Mouse (Mus musculus) forelimb bud, embryonic 11.5 days (tissue): ENCODE measurements at regions not wholly inside any gene's neighbourhood (a gene's known extent, or its start where the extent isn't known, plus 50 kb on each side); places are given as distances from the start of the nearest gene placed in this dataset.

Experiments used
- DNase-seq: peaks from one replicate; pipeline ENCODE4 v3.0.0-alpha.2; 2012; ENCODE audit warnings: low read depth, low spot score

GRCm38 (mm10) chr4:26273754-26274153 is 72.9 kb downstream of the Manea start:
- DNase-seq, result no peak

DNA sequence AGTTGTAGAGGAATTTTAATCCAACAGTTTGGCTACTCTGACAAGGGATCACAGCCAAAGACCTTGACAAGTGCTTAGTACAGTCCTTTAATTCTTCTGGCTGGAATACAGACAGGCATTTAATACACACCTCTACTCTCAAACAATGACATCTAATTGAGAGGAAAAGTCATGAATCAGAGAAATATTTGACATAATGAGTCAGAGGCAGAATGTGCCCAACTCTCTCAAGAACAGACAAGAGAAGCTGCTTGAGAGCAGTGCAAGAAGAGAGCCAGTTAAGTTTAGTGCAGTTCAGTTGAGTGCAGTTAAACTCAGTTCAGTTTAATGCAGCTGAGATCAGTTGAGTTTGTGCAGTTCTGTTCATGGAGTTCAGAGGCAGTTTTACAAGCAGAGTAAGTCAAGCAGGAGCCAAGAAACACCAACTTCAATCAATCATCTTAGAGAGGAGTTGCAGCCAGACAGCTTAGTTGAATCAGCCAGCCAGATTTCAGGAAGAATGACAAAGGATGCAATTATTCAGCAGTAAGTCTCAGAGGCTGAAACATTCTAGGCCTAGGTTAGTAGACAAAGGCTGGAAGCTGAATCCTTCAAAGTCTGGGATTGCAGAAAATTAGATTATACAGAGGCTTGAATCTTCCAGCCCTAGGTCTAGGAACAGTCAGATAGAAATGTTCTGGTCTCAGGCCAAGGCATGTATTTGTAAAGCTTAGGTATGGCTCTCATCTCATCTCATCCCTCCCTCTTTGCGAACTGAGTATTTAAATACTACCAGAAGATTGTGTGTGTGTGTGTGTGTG is 87.3 kb downstream of the Manea start:
- DNase-seq, result no peak

- no peak for DNase-seq
Observed at GRCm38 (mm10) chr4:26255889-26256288, 90.8 kb downstream of the Manea start.

DNA sequence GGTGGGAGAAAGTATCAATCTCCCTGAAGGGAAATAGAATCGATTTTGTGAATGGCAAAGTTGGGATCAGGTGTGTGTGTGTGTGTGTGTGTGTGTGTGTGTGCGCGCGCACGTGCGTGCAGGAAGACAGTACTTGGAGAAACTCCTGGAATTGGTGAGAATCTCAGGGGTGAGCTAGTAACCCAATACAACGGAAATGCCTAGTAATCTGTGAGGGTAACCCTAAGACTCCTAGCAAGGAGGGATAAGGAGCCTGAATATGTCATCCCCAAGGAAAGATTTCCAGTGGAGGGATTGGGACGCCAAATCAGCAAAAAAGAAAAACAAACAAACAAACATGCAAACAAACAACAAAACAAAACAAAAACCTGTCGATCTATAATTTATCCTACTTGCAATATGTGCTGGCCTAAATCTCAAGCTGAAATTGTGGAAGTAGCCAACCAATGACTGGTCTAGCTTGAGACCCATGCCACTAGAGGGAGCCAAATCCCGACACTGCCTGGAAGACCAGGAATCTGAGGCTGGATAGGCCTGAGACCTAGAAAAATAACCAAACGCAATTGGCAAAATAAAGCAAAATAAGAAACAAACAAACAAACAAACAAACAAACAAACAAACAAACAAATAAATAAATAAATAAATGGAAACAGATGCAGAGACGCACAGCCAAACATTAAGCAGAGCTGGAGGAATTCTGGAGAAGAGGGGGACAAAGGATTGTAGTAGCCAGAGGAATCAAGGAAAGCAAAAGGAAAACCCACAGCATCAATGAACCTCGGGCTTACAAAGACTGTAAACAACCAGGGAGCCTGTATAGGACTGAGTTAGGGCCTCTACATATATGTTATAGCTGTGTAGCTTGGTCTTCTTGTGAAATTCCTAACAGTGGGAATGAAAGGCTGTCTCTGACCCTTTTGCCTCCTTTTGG is 98.5 kb downstream of the Manea start:
- peak; percentile 72 for DNase-seq

GRCm38 (mm10) chr4:26223267-26223666 is 123.4 kb downstream of the Manea start:
- no peak for DNase-seq
